ENCODE assay signal across 11 mouse cellular contexts in genomic region chr3:99254559-99255151, GRCm38 (mm10). TPM values are rescaled to one million over a fixed set of nuclear protein-coding genes. Genes with fewer than 3 reads are reported as not detected.
DNase-seq lines count a peak whose midpoint lies in the region; ATAC-seq and TF ChIP-seq lines count a peak whose summit lies in the region.
"Had no signal": no experiment of that assay in that cellular context is flagged by ENCODE, and none has a peak within 500 bp of the region (broad histone marks: within the 10 kb centered on the region; RNA-seq: fewer than 3 reads in every experiment).

No protein-coding gene starts in this region.

- H3K4me1 ChIP-seq in heart, embryonic 10.5 days: peaks cover 21% of the 10 kb centered on the region
- no peaks in the 10 kb centered on the region for H3K4me1 ChIP-seq in embryonic facial prominence, embryonic 14.5 days (ENCODE audit: control insufficient read depth, insufficient read depth, low read length)
- H3K4me1 ChIP-seq in hindbrain, postnatal 0 days (ENCODE audit: insufficient read depth, low read length): no peaks in the 10 kb centered on the region

- no peaks in the 10 kb centered on the region for H3K36me3 ChIP-seq in heart, embryonic 10.5 days
- no peaks in the 10 kb centered on the region for H3K36me3 ChIP-seq in embryonic facial prominence, embryonic 14.5 days (ENCODE audit: control insufficient read depth, insufficient read depth, low read length)
- H3K36me3 ChIP-seq in hindbrain, postnatal 0 days (ENCODE audit: insufficient read depth, low read length): no peaks in the 10 kb centered on the region
- H3K36me3 ChIP-seq: heart, embryonic 13.5 days had no signal

- no peak for ATAC-seq in embryonic facial prominence, embryonic 14.5 days (ENCODE audit: low read depth)
- ATAC-seq in hindbrain, postnatal 0 days: no peak
- no peak for ATAC-seq in erythroid progenitor cell, adult 5-6 weeks (replicated peaks; ENCODE audit: low FRiP score, poor library complexity, severe bottlenecking)

- H3K9me3 ChIP-seq in heart, embryonic 10.5 days: no peaks in the 10 kb centered on the region
- no peaks in the 10 kb centered on the region for H3K9me3 ChIP-seq in embryonic facial prominence, embryonic 14.5 days (ENCODE audit: control insufficient read depth, low read length)
- no peaks in the 10 kb centered on the region for H3K9me3 ChIP-seq in hindbrain, postnatal 0 days (ENCODE audit: low read length)
- H3K9me3 ChIP-seq: heart, embryonic 13.5 days had no signal

- H3K4me3 ChIP-seq in heart, embryonic 10.5 days: no peak overlapping the region
- peak overlapping the region; percentile 60 for H3K4me3 ChIP-seq in embryonic facial prominence, embryonic 14.5 days (ENCODE audit: low read depth, low read length)
- peak overlapping the region; percentile 28 for H3K4me3 ChIP-seq in hindbrain, postnatal 0 days (ENCODE audit: low read length)

- peak overlapping the region; percentile 87 for H3K9ac ChIP-seq in embryonic facial prominence, embryonic 14.5 days (ENCODE audit: low read depth, low read length)
- no peak overlapping the region for H3K9ac ChIP-seq in hindbrain, postnatal 0 days (replicated peaks; ENCODE audit: low read length)

- 1% methylated on average over 15 of the region's 15 CpGs for WGBS in heart, embryonic 10.5 days
- 3% methylated on average over 15 of the region's 15 CpGs for WGBS in embryonic facial prominence, embryonic 14.5 days
- WGBS in hindbrain, postnatal 0 days: 3% methylated on average over 15 of the region's 15 CpGs

- peaks cover 98% of the 10 kb centered on the region for H3K27me3 ChIP-seq in heart, embryonic 10.5 days (ENCODE audit: insufficient read depth, poor library complexity, severe bottlenecking)
- H3K27me3 ChIP-seq in embryonic facial prominence, embryonic 14.5 days (replicated peaks; ENCODE audit: control insufficient read depth, insufficient read depth, low read length): peaks cover 90% of the 10 kb centered on the region
- H3K27me3 ChIP-seq in hindbrain, postnatal 0 days (ENCODE audit: insufficient read depth, low read length): peaks cover 92% of the 10 kb centered on the region

- TF ChIP-seq CTCF in hindbrain, postnatal 0 days (IDR thresholded peaks at IDR 0.05; ENCODE audit: low read depth): no peak

- peak; percentile 81 for DNase-seq in heart, adult 11 months
- DNase-seq in heart, embryonic 10.5 days (ENCODE audit: low spot score): no peak
- DNase-seq in 3T3-L1 (ENCODE audit: low read depth, low spot score): peak; percentile 60
- peak; percentile 66 for DNase-seq in embryonic facial prominence, embryonic 14.5 days (ENCODE audit: low spot score)
- no peak for DNase-seq in hindbrain, postnatal 0 days (ENCODE audit: low spot score)
- DNase-seq in adrenal gland, adult 8-10 months: no peak
- no peak for DNase-seq in spleen, postnatal 10 days (ENCODE audit: low spot score in 2 of 2)
- DNase-seq: adrenal gland, postnatal 10 days; kidney, postnatal 14 days had no signal

- no peak overlapping the region for H3K27ac ChIP-seq in heart, embryonic 10.5 days
- peak overlapping the region; percentile 92 for H3K27ac ChIP-seq in embryonic facial prominence, embryonic 14.5 days (replicated peaks; ENCODE audit: low read depth, low read length)
- H3K27ac ChIP-seq in hindbrain, postnatal 0 days: no peak overlapping the region
- H3K27ac ChIP-seq: heart, embryonic 13.5 days had no signal

- peak overlapping the region; percentile 71 for H3K4me2 ChIP-seq in embryonic facial prominence, embryonic 14.5 days (ENCODE audit: low read depth, low read length)
- no peak overlapping the region for H3K4me2 ChIP-seq in hindbrain, postnatal 0 days (ENCODE audit: low read depth, low read length)

RNA-seq across cellular contexts. Expression of gene Tbx15, which starts 14.5 kb away (rescaled TPM):
- polyA plus RNA-seq in heart, embryonic 10.5 days (2016; fragmentation: Nextera tagmentation; extraction: Ambion mirVana): 0.12 and 0.67 TPM in 2 replicates
- polyA plus RNA-seq in embryonic facial prominence, embryonic 14.5 days (2014; fragmentation: Nextera tagmentation; extraction: Ambion mirVana): 19.0 and 20.6 TPM in 2 replicates
- total RNA-seq in hindbrain, postnatal 0 days (2014; rRNA removed): 2.9 and 4.3 TPM in 2 replicates
- 0.64 TPM in 2 replicates for polyA plus RNA-seq in hindbrain, postnatal 0 days (2015; fragmentation: Nextera tagmentation; extraction: Ambion mirVana)
- 1 to 10 TPM in 1 of 4 experiments, under 1 TPM in 3; 0.35 to 1.4 (median 0.45) TPM for total RNA-seq in adrenal gland, adult 8-10 months (2022)
- total RNA-seq in erythroid progenitor cell, adult 5-6 weeks (2015; ENCODE audit: low replicate concordance): not detected in 2 replicates
- 0.13 TPM in 1 of 2 replicates, not detected in the other for total RNA-seq in erythroid progenitor cell, adult 5-6 weeks (2017; ENCODE audit: low replicate concordance)

Comparison
In these comparisons a context has a peak if more than half of its experiments do, and no peak if none do; other contexts are left out.
1. DNase-seq: peak in heart, adult 11 months (single experiment), 3T3-L1 (single experiment) and embryonic facial prominence, embryonic 14.5 days (single experiment); none in heart, embryonic 10.5 days (single experiment), hindbrain, postnatal 0 days (single experiment), adrenal gland, adult 8-10 months (single experiment) and spleen, postnatal 10 days (0 of 2).